Mouse (Mus musculus): Measurements from ENCODE around the gene Ppp1r14a.

Gene Ppp1r14a

GRCm38 (mm10) chr7:29279924-29280323 is 9.2 kb upstream of the Ppp1r14a start:
- no peak for DNase-seq (ENCODE audit: low spot score)

GRCm38 (mm10) chr7:29280801-29281200 is 8.3 kb upstream of the Ppp1r14a start:
- no peak for DNase-seq (ENCODE audit: low spot score)

- DNase-seq (ENCODE audit: low spot score), result no peak
Observed at GRCm38 (mm10) chr7:29281201-29282073, 7.7 kb upstream of the Ppp1r14a start, which contains the start of gene Spint2. Spint2 (minus strand) TSS chr7:29281912.

- no peak for DNase-seq (ENCODE audit: low spot score)
Observed at GRCm38 (mm10) chr7:29282074-29282554, 7.0 kb upstream of the Ppp1r14a start.

GRCm38 (mm10) chr7:29283876-29284275 is 5.2 kb upstream of the Ppp1r14a start:
- no peak for DNase-seq (ENCODE audit: low spot score)

GRCm38 (mm10) chr7:29284523-29284922 is 4.6 kb upstream of the Ppp1r14a start:
- no peak for DNase-seq (ENCODE audit: low spot score)

- no peak for DNase-seq (ENCODE audit: low spot score)
Observed at GRCm38 (mm10) chr7:29287481-29287880, 1.6 kb upstream of the Ppp1r14a start.

GRCm38 (mm10) chr7:29288079-29288478 is 1.0 kb upstream of the Ppp1r14a start:
- DNase-seq (ENCODE audit: low spot score), result no peak

GRCm38 (mm10) chr7:29289856-29290255 is 748 bp downstream of the Ppp1r14a start:
- DNase-seq (ENCODE audit: low spot score), result no peak

GRCm38 (mm10) chr7:29290691-29291485 is 1.8 kb downstream of the Ppp1r14a start:
- no peak for DNase-seq (ENCODE audit: low spot score)

- no peak for DNase-seq (ENCODE audit: low spot score)
Observed at GRCm38 (mm10) chr7:29291616-29292457, 2.7 kb downstream of the Ppp1r14a start.

GRCm38 (mm10) chr7:29292458-29293098 is 3.5 kb downstream of the Ppp1r14a start:
- no peak for DNase-seq (ENCODE audit: low spot score)

- DNase-seq (ENCODE audit: low spot score), result no peak
Observed at GRCm38 (mm10) chr7:29293131-29294065, 4.3 kb downstream of the Ppp1r14a start.

- no peak for DNase-seq (ENCODE audit: low spot score)
Observed at GRCm38 (mm10) chr7:29294111-29294761, 5.1 kb downstream of the Ppp1r14a start.

- DNase-seq (ENCODE audit: low spot score), result no peak
Observed at GRCm38 (mm10) chr7:29295861-29296647, 6.9 kb downstream of the Ppp1r14a start.

- DNase-seq (ENCODE audit: low spot score), result no peak
Observed at GRCm38 (mm10) chr7:29296998-29297397, 7.9 kb downstream of the Ppp1r14a start.

- DNase-seq (ENCODE audit: low spot score), result no peak
Observed at GRCm38 (mm10) chr7:29301127-29301566, 12.0 kb downstream of the Ppp1r14a start.

- no peak for DNase-seq (ENCODE audit: low spot score)
Observed at GRCm38 (mm10) chr7:29302641-29303040, 13.5 kb downstream of the Ppp1r14a start.
